Mouse (Mus musculus): Measurements from ENCODE around the gene Tmem221. TPM values are rescaled to one million over a fixed set of nuclear protein-coding genes. Genes with fewer than 3 reads are reported as not detected.

The Tmem221 gene
- not detected for total RNA-seq (2021)

DNA sequence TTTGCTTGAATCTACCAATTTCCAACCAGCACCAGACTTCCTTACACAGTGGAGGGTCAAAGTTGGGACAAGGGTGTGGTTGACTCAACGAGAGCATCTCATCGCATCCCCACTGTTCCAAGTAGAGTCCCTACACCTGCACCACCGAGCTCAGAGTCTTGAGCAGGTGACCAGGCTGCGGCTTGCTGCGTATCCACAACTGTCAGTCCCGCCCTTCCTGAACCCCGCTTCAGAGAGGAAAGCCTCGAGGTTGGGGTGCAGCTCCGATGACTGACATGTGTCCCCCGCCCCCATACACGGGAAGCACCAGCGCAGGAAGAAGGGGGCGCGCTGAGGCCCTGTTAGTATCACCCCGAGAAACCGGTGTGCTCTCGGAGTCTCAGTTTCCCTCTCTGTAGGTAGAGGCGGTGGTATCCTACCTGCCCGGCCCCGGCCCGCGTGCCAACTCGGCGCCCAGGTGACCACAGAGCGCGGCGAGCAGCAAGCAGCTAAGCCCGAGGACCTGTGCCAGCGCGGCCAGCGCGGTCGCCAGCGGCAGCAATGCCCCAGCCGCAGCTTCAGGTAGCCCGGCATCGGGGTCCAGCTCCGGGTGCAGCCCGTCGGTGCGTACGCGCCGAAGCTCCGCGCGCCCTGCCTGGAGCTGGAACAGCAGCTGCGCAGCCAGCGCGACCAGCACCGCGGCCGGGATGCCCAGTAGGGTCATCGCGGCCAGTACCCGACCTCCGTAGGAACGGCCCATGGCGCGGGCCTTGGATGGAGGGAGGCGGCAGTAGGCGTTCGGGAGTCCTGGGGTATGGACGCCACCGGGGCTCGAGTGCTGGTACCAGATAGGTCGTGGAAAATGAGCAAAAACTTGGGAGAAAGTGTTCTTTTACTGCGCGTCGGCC lies at the start of gene Tmem221:
Gene Tmem221, minus strand, starts transcription at position 801 of the 887 bp plus-strand sequence.
- no peak for DNase-seq
- intact Hi-C loops (cut with DNase I): no loop called here

GRCm38 (mm10) chr8:71604021-71604420 lies 45.4 kb upstream of the Tmem221 start:
- intact Hi-C loops (cut with DNase I): no loop called here
- DNase-seq: no peak

- no peak for DNase-seq
- intact Hi-C loops (cut with DNase I): no loop called here
Observed at GRCm38 (mm10) chr8:71602666-71603334, 44.1 kb upstream of the Tmem221 start.

- no peak for DNase-seq
- intact Hi-C loops (cut with DNase I): no loop called here
Observed at GRCm38 (mm10) chr8:71601939-71602665, 43.4 kb upstream of the Tmem221 start.

GRCm38 (mm10) chr8:71598841-71599240 lies 40.2 kb upstream of the Tmem221 start:
- intact Hi-C loops (cut with DNase I): loop anchor here (5.0 kb wide), 1 partner anchor 37 kb away; no protein-coding TSS in a partner anchor
- no peak for DNase-seq

GRCm38 (mm10) chr8:71598375-71598774 lies 39.7 kb upstream of the Tmem221 start:
- DNase-seq: no peak
- intact Hi-C loops (cut with DNase I): loop anchor here (5.0 kb wide), 1 partner anchor 36 kb away; no protein-coding TSS in a partner anchor

GRCm38 (mm10) chr8:71597451-71597850 lies 38.8 kb upstream of the Tmem221 start, which contains the start of gene Fam129c:
Fam129c (plus strand) TSS chr8:71597648.
- no peak for DNase-seq
- intact Hi-C loops (cut with DNase I): loop anchor here (5.0 kb wide), 1 partner anchor 35 kb away; no protein-coding TSS in a partner anchor

DNA sequence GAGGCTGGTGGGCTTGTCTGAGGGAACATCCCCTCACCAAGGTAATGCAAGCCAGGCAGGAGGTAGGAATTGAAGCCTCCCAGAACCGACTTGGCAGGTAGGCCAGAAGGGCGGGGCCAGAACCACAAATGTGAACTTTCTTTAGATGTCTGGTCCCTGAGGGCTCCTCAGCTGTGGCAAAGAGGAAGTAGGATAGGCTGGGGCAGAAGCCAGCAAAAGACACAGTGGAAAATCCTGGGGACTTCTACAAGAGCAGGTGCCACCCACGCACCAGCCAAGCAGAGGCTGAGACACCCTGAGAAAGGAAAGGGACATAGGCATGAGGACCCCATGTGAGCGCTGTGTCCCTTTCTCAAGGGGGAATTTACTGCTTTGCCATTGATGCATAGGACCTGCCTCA lies 38.1 kb upstream of the Tmem221 start:
- intact Hi-C loops (cut with DNase I): loop anchor here (5.0 kb wide), 1 partner anchor 34 kb away; no protein-coding TSS in a partner anchor
- no peak for DNase-seq

DNA sequence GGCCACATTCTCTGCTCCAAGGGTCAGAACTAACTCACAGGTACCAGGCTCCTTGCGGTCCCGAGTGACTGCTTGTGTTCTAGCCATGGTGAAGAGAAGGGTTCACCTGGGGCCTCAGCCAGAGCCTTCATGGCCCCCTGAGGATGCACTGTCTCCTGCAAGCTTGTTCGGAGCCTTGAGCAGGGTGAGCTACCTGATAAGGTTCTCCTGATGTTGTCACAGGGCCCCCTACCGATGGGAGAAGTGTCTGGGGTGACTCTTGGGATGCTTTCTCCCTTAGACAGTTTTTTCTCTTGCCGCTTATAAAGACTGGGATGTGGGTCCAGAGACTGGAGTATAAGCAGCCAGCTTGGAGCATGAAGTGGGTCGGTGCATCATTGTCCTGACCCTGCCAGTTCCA lies 37.7 kb upstream of the Tmem221 start:
- intact Hi-C loops (cut with DNase I): loop anchor here (5.0 kb wide), 1 partner anchor 34 kb away; no protein-coding TSS in a partner anchor
- DNase-seq: no peak

- peak; percentile 93 for DNase-seq
- intact Hi-C loops (cut with DNase I): loop anchor here (5.0 kb wide), 1 partner anchor 34 kb away; no protein-coding TSS in a partner anchor
Observed at GRCm38 (mm10) chr8:71595862-71596261, 37.2 kb upstream of the Tmem221 start.

- intact Hi-C loops (cut with DNase I): no loop called here
- DNase-seq: no peak
Observed at GRCm38 (mm10) chr8:71594324-71594722, 35.7 kb upstream of the Tmem221 start.

DNA sequence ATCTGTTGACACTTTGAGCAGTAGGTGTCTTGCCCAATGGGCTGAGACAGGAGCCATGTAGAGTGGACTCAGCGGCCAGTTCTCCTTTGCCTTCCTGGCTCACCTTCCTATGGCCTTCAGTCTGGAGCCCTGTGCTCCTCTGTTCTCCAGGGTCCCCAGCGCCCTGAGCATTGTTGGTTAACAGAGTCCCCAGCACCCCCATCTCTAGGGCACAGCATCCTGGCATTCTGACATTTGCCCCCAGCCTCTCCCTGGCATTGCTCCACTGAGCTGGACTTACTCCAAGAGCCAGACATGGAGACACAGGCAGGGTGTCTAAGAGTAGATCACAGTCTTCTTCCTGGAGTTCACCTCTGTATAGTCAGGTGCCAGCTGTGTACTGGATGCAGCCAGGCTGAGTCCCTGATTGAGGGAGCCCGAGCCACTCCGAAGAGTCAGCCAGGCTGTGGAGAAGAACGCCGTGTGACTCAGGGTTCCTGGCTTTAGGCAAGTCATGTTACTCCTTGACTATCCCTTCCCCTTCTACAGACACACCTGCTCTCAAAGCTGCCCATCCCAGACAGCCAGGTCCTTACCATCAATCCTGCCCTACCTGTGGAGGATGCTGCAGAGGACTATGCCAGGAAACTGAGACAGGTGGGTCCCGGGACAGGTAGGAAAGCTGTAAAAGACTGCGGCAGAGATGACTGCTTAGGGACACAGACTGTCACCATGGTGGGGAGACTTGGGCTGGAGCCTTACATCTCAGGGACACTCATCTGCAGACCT lies 35.1 kb upstream of the Tmem221 start:
- no peak for DNase-seq
- intact Hi-C loops (cut with DNase I): no loop called here

- DNase-seq: peak; percentile 68
- intact Hi-C loops (cut with DNase I): no loop called here
Observed at GRCm38 (mm10) chr8:71592374-71593170, 33.9 kb upstream of the Tmem221 start.

- peak; percentile 97 for DNase-seq
- intact Hi-C loops (cut with DNase I): no loop called here
Observed at GRCm38 (mm10) chr8:71591471-71592373, 33.1 kb upstream of the Tmem221 start, which contains the start of gene Pgls. Pgls (plus strand) TSS chr8:71592176.

GRCm38 (mm10) chr8:71591017-71591416 lies 32.3 kb upstream of the Tmem221 start:
- intact Hi-C loops (cut with DNase I): no loop called here
- DNase-seq: no peak

GRCm38 (mm10) chr8:71588762-71589161 lies 30.1 kb upstream of the Tmem221 start:
- intact Hi-C loops (cut with DNase I): no loop called here
- no peak for DNase-seq

GRCm38 (mm10) chr8:71586891-71587290 lies 28.2 kb upstream of the Tmem221 start:
- DNase-seq: peak; percentile 66

GRCm38 (mm10) chr8:71580201-71580600 lies 21.5 kb upstream of the Tmem221 start:
- DNase-seq: peak; percentile 55
- intact Hi-C loops (cut with DNase I): no loop called here

More at GRCm38 (mm10) chr8:71586891-71587290, 28.2 kb upstream of the Tmem221 start:
- intact Hi-C loops (cut with DNase I): no loop called here
